Mouse (Mus musculus) brain, adult 2 months (tissue): ENCODE measurements around the gene Sh2d3c.

Experiments used
- DNase-seq: peaks from one replicate; pipeline ENCODE4 v3.0.0; 2011; ENCODE audit warnings: low read depth, low spot score

Gene Sh2d3c

GRCm38 (mm10) chr2:32699680-32700079 lies 21.2 kb upstream of the Sh2d3c start:
- DNase-seq = no peak

- no peak for DNase-seq
Measured at GRCm38 (mm10) chr2:32700966-32701743, 19.7 kb upstream of the Sh2d3c start.

GRCm38 (mm10) chr2:32703046-32703445 lies 17.8 kb upstream of the Sh2d3c start:
- no peak for DNase-seq

DNA sequence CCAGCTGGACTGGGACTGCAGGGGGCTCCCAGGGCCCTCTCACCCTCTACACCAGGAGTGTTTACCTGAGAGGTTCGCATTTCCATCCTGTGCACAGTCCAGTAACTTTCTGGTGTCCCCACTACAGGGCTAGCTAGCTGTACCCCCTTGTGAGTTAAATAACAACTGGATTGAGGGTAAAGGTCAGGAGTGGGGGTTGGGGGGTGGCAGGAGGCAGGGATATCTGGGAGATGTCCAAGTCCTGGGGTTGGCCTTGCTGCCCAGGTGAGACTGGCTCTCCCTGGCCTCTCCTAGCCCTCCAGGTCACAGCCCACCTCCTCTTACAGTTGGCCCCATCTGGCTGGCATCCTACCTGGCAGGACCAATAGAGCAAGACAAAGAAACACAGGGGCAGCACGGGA lies 16.8 kb upstream of the Sh2d3c start, which contains the start of gene Fpgs:
Gene Fpgs, minus strand, starts transcription at position 125 of the 401 bp plus-strand sequence.
- no peak for DNase-seq

GRCm38 (mm10) chr2:32705018-32705417 lies 15.8 kb upstream of the Sh2d3c start:
- DNase-seq = no peak

DNA sequence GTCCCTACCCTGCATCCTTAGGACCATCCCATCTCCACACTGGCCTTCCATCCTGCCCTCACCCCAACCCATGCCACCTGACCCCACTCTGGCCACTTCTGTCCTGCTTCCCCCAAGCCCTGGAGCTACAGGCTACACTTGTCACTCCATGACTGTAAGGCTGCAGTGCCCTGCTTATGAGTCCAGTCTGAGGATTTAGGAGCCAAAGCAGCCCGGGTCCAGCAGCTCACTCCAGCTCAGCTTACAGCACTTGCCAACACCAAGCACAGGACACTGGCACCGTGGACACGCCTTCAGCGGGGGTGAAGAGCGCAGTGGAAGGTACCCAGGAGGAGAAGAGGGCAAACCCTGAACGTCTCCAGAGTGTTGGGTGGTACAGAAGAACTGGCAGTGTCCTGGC lies 13.9 kb upstream of the Sh2d3c start:
- DNase-seq = no peak

DNA sequence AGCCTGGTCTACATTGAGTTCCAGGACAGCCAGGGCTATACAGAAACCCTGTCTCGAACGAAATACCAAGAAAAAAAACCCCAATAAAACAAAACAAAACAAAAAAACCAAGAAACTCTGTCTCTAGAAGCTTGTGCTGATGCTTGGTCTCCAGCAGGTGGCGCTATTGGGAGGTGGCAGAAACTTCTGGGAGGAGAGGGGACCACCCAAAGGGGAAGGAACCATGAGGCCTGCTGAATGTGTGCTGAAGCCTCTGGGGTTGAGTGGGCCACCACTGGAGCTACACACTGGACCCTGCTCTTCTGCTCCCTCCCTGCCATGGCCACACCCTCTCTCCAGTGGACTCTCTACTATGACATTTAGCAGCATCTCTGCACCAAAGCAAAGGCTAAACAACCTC lies 12.2 kb upstream of the Sh2d3c start:
- DNase-seq = peak; percentile 72

GRCm38 (mm10) chr2:32709521-32710137 lies 11.2 kb upstream of the Sh2d3c start:
- no peak for DNase-seq

- DNase-seq = no peak
Measured at GRCm38 (mm10) chr2:32710425-32710824, 10.4 kb upstream of the Sh2d3c start.

DNA sequence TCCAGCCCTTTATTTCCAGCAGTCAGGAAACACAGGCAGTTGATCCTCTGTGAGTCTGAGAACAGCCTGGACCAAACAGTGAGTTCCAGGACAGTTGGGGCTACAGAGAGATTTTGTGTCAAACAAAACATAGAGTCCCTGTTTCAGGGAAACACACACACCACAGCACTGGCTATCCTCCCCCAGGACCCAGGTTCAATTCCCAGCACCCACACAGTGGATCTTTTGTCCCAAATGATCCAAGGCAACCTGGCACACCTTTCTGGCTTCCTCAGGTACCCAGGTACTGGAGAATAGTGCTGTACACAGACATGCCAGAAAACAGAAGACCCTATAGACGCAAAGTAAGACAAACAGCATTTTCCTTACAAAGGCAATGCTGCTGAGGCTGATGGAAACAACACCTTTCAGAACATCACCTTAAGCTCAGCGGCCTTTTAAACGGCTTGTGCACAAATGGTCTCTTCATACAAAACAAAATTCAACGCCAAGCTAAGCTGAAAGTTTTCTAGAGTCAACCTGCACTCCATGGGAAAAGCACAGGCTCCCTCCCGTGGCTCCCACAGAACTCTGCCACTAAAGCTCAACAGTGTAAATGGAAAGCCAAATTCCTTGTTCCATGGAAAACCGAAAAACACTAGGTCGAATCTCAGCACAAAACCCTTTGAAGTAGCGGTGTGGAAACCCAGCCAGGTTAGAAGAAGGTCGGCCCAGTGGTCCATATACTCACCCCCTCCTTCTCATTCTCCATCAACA lies 9.4 kb upstream of the Sh2d3c start:
- no peak for DNase-seq

DNA sequence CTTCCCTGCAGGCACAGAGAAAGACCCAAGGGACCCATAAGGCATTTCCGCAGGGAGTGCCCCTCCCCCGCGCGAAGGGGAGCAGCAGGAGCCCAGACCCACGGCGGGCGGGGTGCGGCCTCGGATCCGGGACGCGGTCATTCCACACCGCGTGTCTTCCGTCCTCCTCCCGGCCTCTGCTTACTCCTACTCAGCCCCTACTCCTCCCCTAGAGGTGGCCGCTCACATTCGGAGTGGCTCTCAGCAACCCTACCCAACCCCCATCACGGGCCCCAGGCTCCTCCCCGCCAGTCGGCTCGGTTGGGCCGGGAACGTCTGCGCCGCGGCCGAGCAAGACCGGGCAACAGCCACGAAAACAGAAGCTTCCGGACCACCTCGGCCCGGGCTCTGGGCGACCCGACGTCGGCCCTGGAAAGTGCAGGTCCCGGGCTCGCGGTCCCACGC lies 8.7 kb upstream of the Sh2d3c start:
- peak; percentile 34 for DNase-seq

- DNase-seq = peak; percentile 96
Measured at GRCm38 (mm10) chr2:32712586-32712933, 8.3 kb upstream of the Sh2d3c start.

GRCm38 (mm10) chr2:32712934-32713817 lies 7.7 kb upstream of the Sh2d3c start, which contains the start of gene Cdk9:
Gene Cdk9 (minus strand): TSS chr2:32713076.
- peak; percentile 95 for DNase-seq

GRCm38 (mm10) chr2:32714117-32714986 lies 6.5 kb upstream of the Sh2d3c start:
- DNase-seq = no peak

- DNase-seq = no peak
Measured at GRCm38 (mm10) chr2:32714987-32715425, 5.8 kb upstream of the Sh2d3c start.

GRCm38 (mm10) chr2:32718761-32719160 lies 2.1 kb upstream of the Sh2d3c start:
- DNase-seq = peak; percentile 69

- DNase-seq = no peak
Measured at GRCm38 (mm10) chr2:32720053-32720452, 802 bp upstream of the Sh2d3c start.

DNA sequence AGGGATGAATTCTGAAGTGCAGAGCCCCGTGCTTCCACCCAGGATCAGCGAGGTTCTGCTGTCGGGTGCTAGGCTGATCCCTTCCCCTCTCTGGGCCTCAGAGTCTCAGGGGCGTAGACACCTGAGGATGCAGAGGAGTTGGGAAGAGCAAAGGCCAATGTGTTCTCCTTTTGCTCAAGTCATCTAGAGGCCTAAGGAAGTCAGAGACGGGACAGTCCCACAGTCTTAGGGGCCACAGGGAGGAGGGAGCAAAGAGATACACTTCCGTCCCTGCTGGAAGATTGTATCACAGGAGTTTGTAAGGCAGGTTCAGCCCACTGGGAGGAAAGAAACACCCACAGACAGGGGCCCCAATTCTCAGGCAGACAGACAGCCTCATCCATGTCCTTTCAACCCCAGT lies 1.2 kb downstream of the Sh2d3c start:
- no peak for DNase-seq

- no peak for DNase-seq
Measured at GRCm38 (mm10) chr2:32722581-32722980, 1.7 kb downstream of the Sh2d3c start.

DNA sequence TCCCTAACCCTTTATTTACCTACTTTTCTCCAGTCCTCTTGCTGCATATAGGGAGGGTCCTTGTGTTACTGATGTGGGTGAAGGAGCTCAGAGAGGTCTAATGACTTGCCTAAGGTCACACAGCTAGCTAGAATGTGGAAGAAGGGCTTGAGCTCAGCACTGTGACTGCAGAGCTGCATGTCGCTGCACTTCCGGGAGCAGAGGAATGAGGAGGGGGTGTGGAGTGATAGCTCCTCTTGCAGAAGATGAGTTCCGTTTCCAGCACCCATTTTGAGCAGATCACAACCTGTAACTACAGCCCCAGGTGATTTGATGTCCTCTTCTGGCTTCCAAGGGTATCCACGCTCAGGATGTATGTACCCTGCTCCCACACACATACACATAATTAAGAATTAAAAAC lies 3.3 kb downstream of the Sh2d3c start:
- DNase-seq = no peak
